Mouse (Mus musculus) urinary bladder, postnatal 4 days (tissue): ENCODE data around the gene Tdp2.

ENCODE experiments used
- DNase-seq, 2 experiments: peaks; one replicate each; pipeline ENCODE4 v3.0.0; 2021 to 2022; ENCODE audit warnings: low spot score in 2 of 2

Gene Tdp2

GRCm38 (mm10) chr13:24880208-24880607, 48.7 kb downstream of the Tdp2 start:
- no peak for DNase-seq

GRCm38 (mm10) chr13:24880704-24881103, 49.2 kb downstream of the Tdp2 start:
- no peak for DNase-seq

GRCm38 (mm10) chr13:24882411-24882810, 50.9 kb downstream of the Tdp2 start:
- DNase-seq = no peak

GRCm38 (mm10) chr13:24889554-24889953, 58.1 kb downstream of the Tdp2 start:
- no peak for DNase-seq
